Mouse (Mus musculus): Measurements from ENCODE around the gene Marco. TPM values are rescaled to one million over a fixed set of nuclear protein-coding genes. Genes with fewer than 3 reads are reported as not detected.

Marco gene
- 1.00 TPM for polyA plus RNA-seq (2015; fragmentation: Illumina TruSeq; extraction: RNeasy Lipid Tissue Mini Kit (QIAGEN cat#74804); ENCODE audit: insufficient read depth, low read depth, low replicate concordance)

GRCm38 (mm10) chr1:120504924-120505323 is at the start of gene Marco:
Gene Marco (minus strand): TSS chr1:120505024.

Other genes with a start within 250 kb of the Marco start
- 5.8 TPM for gene Steap3, start 232.3 kb downstream of the Marco start, polyA plus RNA-seq (2015; fragmentation: Illumina TruSeq; extraction: RNeasy Lipid Tissue Mini Kit (QIAGEN cat#74804); ENCODE audit: insufficient read depth, low read depth, low replicate concordance)
- gene C1ql2, start 164.4 kb downstream of the Marco start, polyA plus RNA-seq (2015; fragmentation: Illumina TruSeq; extraction: RNeasy Lipid Tissue Mini Kit (QIAGEN cat#74804); ENCODE audit: insufficient read depth, low read depth, low replicate concordance) = 0.54 TPM
- not detected for gene En1, start 97.4 kb upstream of the Marco start, polyA plus RNA-seq (2015; fragmentation: Illumina TruSeq; extraction: RNeasy Lipid Tissue Mini Kit (QIAGEN cat#74804); ENCODE audit: insufficient read depth, low read depth, low replicate concordance)

Data from pancreas, adult 10 weeks (tissue).